Mouse (Mus musculus): ENCODE results near the gene Nexn. TPM values are rescaled to one million over a fixed set of nuclear protein-coding genes. Genes with fewer than 3 reads are reported as not detected.

Gene Nexn
- total RNA-seq, 2 experiments from 2014 or later = not detected

- no peak for ATAC-seq (replicated peaks; ENCODE audit: low FRiP score, poor library complexity, severe bottlenecking)
Measured at GRCm38 (mm10) chr3:152284306-152284705, 18.2 kb upstream of the Nexn start.

- peak; percentile 56; the same call in 1 of the 2 replicates for ATAC-seq (replicated peaks; ENCODE audit: low FRiP score, poor library complexity, severe bottlenecking)
Measured at GRCm38 (mm10) chr3:152282126-152282525, 16.0 kb upstream of the Nexn start.

- ATAC-seq (replicated peaks; ENCODE audit: low FRiP score, poor library complexity, severe bottlenecking) = no peak
Measured at GRCm38 (mm10) chr3:152278431-152278830, 12.3 kb upstream of the Nexn start.

DNA sequence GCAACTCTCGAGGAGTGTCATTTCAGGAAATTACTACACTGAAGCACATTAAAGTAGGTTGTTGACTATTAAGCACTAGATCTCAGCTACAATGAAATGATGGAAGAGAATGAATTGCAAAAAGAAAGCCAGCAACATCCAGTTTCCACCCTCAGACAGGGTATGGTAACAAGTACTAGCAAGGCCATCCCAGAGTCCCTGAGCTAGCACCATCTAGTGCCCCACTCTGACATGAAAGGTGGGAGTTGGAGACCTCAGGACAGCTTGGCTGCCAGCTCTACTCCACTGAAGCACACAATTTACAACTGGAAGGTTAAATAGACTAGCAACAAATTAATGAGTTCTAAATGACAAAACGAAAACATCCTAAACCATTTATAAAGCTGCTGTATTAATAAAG lies 11.8 kb upstream of the Nexn start:
- no peak for ATAC-seq (replicated peaks; ENCODE audit: low FRiP score, poor library complexity, severe bottlenecking)

- ATAC-seq (replicated peaks; ENCODE audit: low FRiP score, poor library complexity, severe bottlenecking) = no peak
Measured at GRCm38 (mm10) chr3:152276935-152277334, 10.8 kb upstream of the Nexn start.

- ATAC-seq (replicated peaks; ENCODE audit: low FRiP score, poor library complexity, severe bottlenecking) = no peak
Measured at GRCm38 (mm10) chr3:152275008-152275407, 8.9 kb upstream of the Nexn start.

GRCm38 (mm10) chr3:152272974-152273685 lies 7.0 kb upstream of the Nexn start:
- ATAC-seq (replicated peaks; ENCODE audit: low FRiP score, poor library complexity, severe bottlenecking) = no peak

DNA sequence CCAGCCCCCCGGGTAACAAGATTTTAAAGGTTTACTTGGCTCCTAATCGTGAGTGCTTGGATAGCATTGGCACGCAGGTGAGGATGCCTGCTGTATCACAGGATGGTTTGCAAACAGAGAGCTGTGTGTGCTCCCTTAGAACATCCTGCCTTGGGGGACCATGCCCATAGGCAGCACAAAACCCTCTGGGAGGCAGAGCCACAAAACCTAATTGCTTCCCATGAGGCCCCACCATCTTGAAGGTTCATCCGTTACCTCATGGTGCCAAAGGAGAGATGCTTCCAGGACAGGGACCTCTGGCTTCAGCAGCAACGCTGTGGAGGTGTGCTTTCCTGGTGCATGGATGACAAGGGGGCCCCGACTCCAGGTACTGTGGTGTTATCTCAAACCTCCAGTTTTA lies 5.7 kb upstream of the Nexn start:
- no peak for ATAC-seq (replicated peaks; ENCODE audit: low FRiP score, poor library complexity, severe bottlenecking)

DNA sequence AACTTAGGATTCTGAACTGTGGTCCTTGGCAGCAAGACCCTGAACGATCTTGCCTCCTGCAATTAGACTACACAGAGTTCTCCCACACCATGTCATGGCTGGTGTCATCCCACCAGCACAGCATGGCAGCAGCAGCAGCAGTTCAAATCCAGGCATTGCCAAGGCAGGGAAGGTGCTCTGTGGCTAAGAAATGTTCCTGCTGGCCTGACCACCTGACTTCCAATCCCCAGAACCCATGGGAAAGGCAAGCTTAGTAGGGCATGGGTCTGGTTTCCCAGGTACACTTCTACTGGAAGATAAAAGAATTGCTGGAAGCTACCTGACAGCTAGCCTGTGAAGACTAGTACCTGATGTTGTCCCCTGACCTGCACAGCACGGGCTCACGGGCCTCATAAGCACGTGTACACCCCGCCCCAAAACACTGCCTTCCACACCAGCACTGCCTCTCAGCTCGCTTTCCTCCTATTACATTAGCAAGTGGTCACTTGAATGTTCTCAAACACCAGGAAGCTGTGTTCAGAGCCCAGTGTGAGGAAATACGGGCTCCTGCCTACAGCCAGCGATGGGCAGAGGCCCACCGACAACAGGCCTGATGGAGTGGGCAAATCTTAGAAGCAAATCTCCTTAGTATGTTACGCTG lies 5.0 kb upstream of the Nexn start:
- ATAC-seq (replicated peaks; ENCODE audit: low FRiP score, poor library complexity, severe bottlenecking) = no peak

DNA sequence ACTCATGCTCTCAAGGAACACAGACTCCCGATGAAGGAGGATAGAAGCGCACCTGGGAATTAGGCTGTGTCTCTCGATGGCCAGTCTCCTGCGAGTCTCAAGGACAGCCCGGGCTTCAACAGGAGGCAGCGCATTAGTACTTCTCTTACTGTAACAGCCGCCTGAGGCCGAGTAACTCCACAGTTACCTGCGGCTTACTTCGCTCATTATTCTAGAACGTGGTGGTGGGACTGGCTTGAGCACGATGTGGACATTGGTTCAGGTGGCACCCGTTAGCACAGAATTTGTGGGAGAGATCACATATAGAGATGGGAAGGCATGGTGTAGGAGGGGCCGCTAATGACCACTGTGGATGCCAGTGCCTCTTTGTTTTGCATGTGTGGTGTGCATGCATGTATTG lies 1.9 kb upstream of the Nexn start:
- no peak for ATAC-seq (replicated peaks; ENCODE audit: low FRiP score, poor library complexity, severe bottlenecking)

DNA sequence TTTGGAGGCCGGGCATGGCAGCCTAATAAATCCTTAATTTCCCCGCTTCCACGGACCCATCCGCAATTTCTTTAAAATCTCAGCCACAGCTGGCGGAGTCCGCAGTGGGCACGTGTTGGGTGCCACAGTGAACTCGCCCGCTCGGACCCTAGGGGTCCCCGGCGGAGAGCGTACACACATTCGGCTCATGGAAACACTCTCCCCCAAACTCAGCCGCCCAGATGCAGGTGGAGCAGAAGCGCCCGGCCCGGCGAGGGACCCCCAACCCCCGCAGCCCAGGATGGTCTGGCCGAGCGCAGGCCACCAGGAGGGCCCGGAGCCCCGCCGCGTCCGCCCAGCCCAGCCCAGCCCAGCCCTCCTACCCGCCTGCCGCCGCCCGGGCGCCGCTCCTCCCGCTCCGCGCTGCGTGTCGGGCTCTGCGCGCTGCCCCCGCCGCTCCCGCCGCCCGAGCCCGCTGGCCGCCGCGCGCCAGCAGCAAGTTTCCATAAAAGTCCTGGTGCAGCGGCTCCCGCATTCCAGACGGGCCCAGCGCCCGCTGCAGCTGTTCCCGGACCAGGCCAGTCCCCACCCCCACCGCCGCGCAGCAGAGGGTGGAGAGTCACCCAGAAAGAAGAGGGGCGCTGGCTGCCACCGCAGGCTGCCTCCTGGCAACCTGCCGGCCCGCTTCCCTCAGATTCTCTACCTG lies 657 bp downstream of the Nexn start:
- no peak for ATAC-seq (replicated peaks; ENCODE audit: low FRiP score, poor library complexity, severe bottlenecking)

DNA sequence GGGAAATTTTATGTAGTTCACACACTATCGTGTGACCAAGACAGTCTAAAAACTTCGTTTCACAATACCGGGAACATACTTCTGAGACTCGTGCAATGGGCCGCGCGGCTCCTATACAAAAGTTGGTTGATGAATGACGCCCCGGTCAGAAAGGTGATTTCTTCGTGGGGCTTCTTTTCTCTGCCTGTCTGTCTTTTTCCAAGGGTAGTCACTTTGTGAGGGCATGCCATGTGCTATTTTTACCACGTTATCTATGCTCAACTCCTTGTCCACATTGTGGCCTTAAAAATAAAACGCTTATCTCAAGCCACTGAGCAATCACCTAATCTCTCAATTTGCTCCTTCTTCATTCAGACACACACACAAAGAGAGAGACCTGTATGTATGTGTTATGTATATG lies 1.3 kb downstream of the Nexn start:
- ATAC-seq (replicated peaks; ENCODE audit: low FRiP score, poor library complexity, severe bottlenecking) = no peak

- no peak for ATAC-seq (replicated peaks; ENCODE audit: low FRiP score, poor library complexity, severe bottlenecking)
Measured at GRCm38 (mm10) chr3:152264374-152264773, 1.8 kb downstream of the Nexn start.

DNA sequence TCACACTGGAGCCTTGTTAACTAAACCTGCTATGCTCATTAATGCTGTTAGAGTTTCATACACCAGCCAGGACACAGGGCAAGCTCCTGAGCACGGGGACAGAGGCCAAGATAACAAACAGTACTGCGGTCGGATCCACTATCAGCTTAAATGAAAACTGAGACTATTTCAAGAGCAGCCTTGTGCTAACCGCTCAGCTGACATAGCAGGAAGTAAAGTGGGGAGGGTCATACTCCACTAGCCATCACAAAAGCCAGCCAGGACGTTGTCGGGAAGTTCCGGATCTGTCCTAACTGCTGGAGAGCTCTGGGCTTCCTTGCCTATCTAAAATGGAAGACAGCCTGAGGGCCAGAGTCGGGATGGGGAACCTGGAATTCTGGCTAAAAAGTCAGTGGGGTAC lies 4.2 kb downstream of the Nexn start:
- no peak for ATAC-seq (replicated peaks; ENCODE audit: low FRiP score, poor library complexity, severe bottlenecking)

GRCm38 (mm10) chr3:152261436-152261835 lies 4.7 kb downstream of the Nexn start:
- no peak for ATAC-seq (replicated peaks; ENCODE audit: low FRiP score, poor library complexity, severe bottlenecking)

- no peak for ATAC-seq (replicated peaks; ENCODE audit: low FRiP score, poor library complexity, severe bottlenecking)
Measured at GRCm38 (mm10) chr3:152260362-152260761, 5.8 kb downstream of the Nexn start.

DNA sequence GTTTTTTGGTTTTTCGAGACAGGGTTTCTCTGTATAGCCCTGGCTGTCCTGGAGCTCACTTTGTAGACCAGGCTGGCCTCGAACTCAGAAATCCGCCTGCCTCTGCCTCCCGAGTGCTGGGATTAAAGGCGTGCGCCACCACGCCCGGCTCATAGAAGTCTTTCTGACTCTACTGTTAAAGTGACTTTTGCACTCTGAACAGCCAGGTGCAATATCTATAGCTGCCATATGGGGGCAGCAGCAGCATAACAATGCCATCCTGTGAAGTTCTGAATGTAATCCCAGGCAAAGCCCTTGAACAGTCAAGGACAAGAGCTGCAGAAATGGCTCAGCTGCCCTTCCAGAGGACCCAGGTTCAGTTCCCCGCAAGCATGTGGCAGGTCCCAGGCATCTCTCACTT lies 6.7 kb downstream of the Nexn start:
- ATAC-seq (replicated peaks; ENCODE audit: low FRiP score, poor library complexity, severe bottlenecking) = peak; percentile 82

DNA sequence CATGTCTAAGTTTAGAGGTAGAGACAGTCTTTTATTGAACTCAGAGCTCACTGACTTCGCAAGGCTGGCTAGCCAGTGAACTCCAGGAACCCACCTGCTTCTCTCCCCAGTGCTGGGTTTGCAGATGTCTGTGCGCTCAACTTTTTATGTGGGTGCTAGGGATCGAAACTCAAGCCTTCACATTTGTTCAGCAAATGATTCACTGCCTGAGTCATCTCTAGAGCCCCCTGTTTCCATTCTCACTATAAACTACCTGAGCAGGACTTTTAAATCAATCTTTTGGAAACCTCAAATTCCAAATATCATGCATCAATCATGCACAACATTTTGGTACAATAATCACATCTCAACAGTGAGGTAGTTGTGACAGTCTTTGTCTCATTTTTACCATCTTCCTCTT lies 8.6 kb downstream of the Nexn start:
- no peak for ATAC-seq (replicated peaks; ENCODE audit: low FRiP score, poor library complexity, severe bottlenecking)

GRCm38 (mm10) chr3:152250487-152250886 lies 15.7 kb downstream of the Nexn start:
- no peak for ATAC-seq (replicated peaks; ENCODE audit: low FRiP score, poor library complexity, severe bottlenecking)

GRCm38 (mm10) chr3:152247708-152248107 lies 18.4 kb downstream of the Nexn start:
- no peak for ATAC-seq (replicated peaks; ENCODE audit: low FRiP score, poor library complexity, severe bottlenecking)

GRCm38 (mm10) chr3:152245273-152245910 lies 20.8 kb downstream of the Nexn start:
- ATAC-seq (replicated peaks; ENCODE audit: low FRiP score, poor library complexity, severe bottlenecking) = no peak
